Mouse (Mus musculus) megakaryocyte-erythroid progenitor cell, adult 5-6 weeks (primary cell): ENCODE measurements around the gene Gm10643. TPM values are rescaled to one million over a fixed set of nuclear protein-coding genes. Genes with fewer than 3 reads are reported as not detected.

ENCODE experiments used
- ATAC-seq: replicated peaks from 2 replicates; pipeline ENCODE4 v1.8.0; 2016; ENCODE audit warnings: mild to moderate bottlenecking, inconsistent platforms; ENCODE audit not compliant: severe bottlenecking, poor library complexity, low FRiP score, low TSS enrichment
- total RNA-seq, 2 experiments: library from RNA; stranded (forward) in 1 of 2; stranded (reverse) in 1 of 2; fragments of 200-1000, 215-1000 nt in 1 of 2; fragments of >200 nt in 1 of 2; fragmentation: Nextera tagmentation in 1 of 2; gene quantifications; 2 replicates each; pipeline ENCODE4 v1.2.3; 2014 to 2017

The Gm10643 gene
- total RNA-seq (2014; fragmentation: Nextera tagmentation) (3.3 TPM in 1 of 2 replicates, not detected in the other), total RNA-seq (2017) (1.6 and 4.2 TPM in 2 replicates)

- ATAC-seq = no peak
Measured at GRCm38 (mm10) chr8:84065037-84065436, at the start of gene Gm10643. TSS of gene Gm10643 (minus strand) at chr8:84065137.

- ATAC-seq = no peak
Measured at GRCm38 (mm10) chr8:84106216-84107040, 41.5 kb upstream of the Gm10643 start.

- ATAC-seq = no peak
Measured at GRCm38 (mm10) chr8:84105676-84106075, 40.7 kb upstream of the Gm10643 start.

GRCm38 (mm10) chr8:84104697-84105609 lies 40.0 kb upstream of the Gm10643 start, which contains the start of gene Dcaf15:
TSS of gene Dcaf15 (minus strand) at chr8:84104768.
- peak; percentile 98 for ATAC-seq

GRCm38 (mm10) chr8:84104221-84104620 lies 39.3 kb upstream of the Gm10643 start:
- ATAC-seq = peak; percentile 56

- ATAC-seq = no peak
Measured at GRCm38 (mm10) chr8:84103601-84104000, 38.7 kb upstream of the Gm10643 start.

- ATAC-seq = no peak
Measured at GRCm38 (mm10) chr8:84101476-84102270, 36.7 kb upstream of the Gm10643 start.

- ATAC-seq = no peak
Measured at GRCm38 (mm10) chr8:84098376-84098775, 33.4 kb upstream of the Gm10643 start.

- no peak for ATAC-seq
Measured at GRCm38 (mm10) chr8:84096061-84096460, 31.1 kb upstream of the Gm10643 start.

GRCm38 (mm10) chr8:84090585-84090984 lies 25.6 kb upstream of the Gm10643 start:
- no peak for ATAC-seq

- ATAC-seq = no peak
Measured at GRCm38 (mm10) chr8:84089277-84089676, 24.3 kb upstream of the Gm10643 start.

- ATAC-seq = no peak
Measured at GRCm38 (mm10) chr8:84087821-84088220, 22.9 kb upstream of the Gm10643 start.

- no peak for ATAC-seq
Measured at GRCm38 (mm10) chr8:84087156-84087555, 22.2 kb upstream of the Gm10643 start.

GRCm38 (mm10) chr8:84084341-84085115 lies 19.6 kb upstream of the Gm10643 start:
- ATAC-seq = no peak

- ATAC-seq = no peak
Measured at GRCm38 (mm10) chr8:84083829-84084241, 18.9 kb upstream of the Gm10643 start.

- ATAC-seq = no peak
Measured at GRCm38 (mm10) chr8:84079206-84079605, 14.3 kb upstream of the Gm10643 start.

GRCm38 (mm10) chr8:84076849-84077248 lies 11.9 kb upstream of the Gm10643 start:
- no peak for ATAC-seq

- ATAC-seq = 0 out of 2 replicates have a peak, but pooled peaks have one; percentile 56
Measured at GRCm38 (mm10) chr8:84076412-84076811, 11.5 kb upstream of the Gm10643 start.
